Mouse (Mus musculus): Measurements from ENCODE around the gene Zmynd8. TPM values are rescaled to one million over a fixed set of nuclear protein-coding genes. Genes with fewer than 3 reads are reported as not detected.
A peak's percentile ranks its signal among the peaks of the same experiment; 100 is the strongest.

Gene Zmynd8
- total RNA-seq, 2 experiments from 2014 or later, result 49.5 to 50.4 TPM

DNA sequence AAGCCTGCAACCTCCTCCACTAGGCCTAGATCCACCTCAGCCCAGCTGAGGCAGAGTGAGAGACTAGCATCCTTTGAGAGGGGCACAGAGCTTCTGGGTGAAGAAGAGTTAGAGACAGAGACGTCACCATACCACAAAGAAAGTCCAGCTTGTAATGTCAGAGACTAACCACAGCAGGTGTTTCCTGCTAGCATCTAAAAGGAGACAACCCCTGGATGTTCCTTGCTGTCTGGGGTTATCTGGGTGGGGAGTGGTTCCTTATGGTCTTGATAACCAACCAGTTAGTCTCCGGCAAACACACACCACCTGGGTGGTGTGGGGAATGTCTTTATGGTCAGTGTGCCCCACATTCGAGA lies 105.6 kb downstream of the Zmynd8 start:
- no peak for DNase-seq

GRCm38 (mm10) chr2:165792431-165793282 lies 106.2 kb downstream of the Zmynd8 start:
- DNase-seq, result no peak

GRCm38 (mm10) chr2:165791657-165792056 lies 107.2 kb downstream of the Zmynd8 start:
- DNase-seq, result peak; percentile 76

DNA sequence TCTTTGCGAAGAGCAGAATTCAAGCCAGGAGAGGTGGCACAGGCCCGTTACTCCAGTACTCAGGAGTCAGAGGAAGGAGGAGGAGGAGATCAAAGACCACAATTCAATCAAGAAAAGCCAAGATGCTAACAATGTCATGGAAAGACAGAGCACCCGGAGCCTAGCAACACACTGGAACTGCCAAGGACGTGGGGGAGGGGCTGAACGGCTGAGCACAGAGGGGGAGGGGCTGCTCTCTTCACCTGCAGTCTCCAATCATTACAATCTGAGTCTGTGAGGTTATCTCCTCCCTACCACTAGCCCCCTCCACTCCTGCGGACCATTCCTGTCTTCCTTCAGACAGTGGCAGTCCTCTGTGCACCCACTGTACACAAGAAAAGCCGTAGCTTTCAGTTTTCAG lies 107.8 kb downstream of the Zmynd8 start:
- DNase-seq, result no peak

- DNase-seq, result no peak
Observed at GRCm38 (mm10) chr2:165789667-165790066, 109.1 kb downstream of the Zmynd8 start.

- no peak for DNase-seq
Observed at GRCm38 (mm10) chr2:165788796-165789195, 110.0 kb downstream of the Zmynd8 start.

- DNase-seq, result peak; percentile 93
Observed at GRCm38 (mm10) chr2:165788005-165788404, 110.8 kb downstream of the Zmynd8 start.

- DNase-seq, result no peak
Observed at GRCm38 (mm10) chr2:165786467-165786866, 112.3 kb downstream of the Zmynd8 start.

DNA sequence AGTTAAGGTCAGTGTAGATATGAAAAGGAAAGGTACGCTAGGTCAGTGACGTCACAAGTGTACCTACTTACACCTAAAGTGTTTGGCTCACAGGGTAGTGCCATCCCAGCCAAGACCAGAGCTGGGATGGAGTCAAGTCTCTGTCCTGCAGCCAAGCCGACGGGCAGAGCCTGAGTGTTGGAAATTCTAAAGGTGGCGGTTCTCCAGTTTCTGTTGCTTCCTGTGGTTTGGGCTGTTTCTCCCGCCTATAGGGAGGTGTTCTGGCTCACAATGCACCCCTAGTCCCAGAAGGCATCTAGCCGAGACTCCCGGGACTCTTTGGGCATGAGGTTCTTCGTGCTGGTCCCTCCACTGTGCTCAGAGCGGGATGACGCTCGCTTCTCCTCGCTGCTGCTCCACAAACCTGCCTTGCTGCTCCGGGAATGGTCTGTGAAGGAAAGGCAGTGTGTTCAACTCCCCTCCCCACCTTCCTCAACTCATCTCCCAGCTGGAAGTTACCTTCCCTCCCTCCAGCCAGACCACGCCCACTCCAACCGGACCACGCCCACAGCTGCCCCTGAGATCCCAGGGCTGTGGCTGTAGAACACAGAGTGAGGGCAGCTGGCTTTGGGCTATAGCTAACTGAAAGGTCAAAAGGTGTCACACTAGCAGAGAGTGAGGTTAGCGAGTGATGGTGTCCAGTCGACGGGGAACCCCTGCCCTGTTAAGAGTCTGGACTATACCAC lies 113.3 kb downstream of the Zmynd8 start:
- DNase-seq, result no peak

DNA sequence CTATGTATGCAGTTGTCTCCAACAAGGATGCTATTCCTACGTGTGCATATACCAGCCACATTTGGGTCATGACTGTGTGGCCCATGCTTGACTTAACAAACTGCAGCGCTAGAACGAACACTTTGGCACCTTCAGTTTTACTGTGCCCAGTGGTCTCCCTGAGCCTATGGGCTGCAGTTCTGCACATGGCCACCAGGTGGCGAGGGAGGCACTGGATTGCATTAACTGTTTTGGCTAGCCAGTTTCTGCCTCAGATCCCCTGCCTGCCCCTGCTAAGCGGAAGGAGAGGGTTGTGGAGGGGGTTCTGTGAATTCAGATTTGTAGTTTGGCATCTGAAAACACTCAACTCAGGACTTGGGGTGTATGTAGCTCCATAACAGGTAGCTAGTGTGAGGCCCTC lies 116.5 kb downstream of the Zmynd8 start:
- DNase-seq, result peak; percentile 91

DNA sequence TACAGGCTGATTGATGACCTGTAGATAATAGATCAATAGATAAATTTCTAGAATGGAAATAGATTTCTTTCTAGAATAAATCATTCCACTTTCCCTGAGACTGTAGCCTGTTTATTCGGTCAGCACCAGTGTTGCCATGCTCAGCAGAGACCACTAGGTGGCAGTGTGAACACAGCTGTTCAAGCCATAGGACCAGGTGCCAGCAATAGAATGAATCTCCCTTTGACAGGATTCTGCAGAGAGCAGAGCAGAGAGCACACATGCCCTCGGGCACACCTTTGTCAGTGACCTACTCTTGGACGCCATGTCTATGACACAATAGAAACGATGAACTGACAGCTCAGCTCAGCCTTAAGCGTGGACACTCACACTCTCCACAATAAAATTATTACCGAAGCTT lies 119.9 kb downstream of the Zmynd8 start:
- DNase-seq, result peak; percentile 86

DNA sequence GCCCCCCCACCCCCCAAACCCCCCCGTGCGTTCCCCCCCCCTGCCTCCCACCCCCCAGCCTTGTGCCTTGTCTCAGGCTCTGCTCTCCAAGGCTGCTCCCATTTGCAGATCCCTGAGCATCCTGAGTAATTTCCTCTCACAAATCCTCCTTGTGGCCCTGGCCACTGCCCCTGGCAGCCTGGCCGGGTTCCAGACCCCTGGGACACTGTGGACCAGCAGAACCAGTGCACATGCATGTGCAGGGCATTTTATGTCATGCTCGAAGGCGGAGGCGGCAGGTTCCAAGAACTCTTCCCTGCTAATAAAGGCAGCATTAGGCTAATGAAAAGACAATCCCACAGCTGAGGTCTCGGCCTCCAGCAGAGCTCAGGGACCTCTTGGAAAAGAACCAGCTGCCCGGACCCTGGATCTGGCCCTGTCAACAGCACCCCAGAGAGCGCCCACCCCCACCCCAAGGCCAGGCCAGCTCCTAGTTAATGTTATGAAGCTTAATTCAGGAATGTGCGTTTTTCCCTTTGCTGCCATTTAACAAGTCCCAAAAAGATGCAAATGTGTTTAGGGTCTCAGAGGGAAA lies 129.4 kb downstream of the Zmynd8 start:
- DNase-seq, result no peak

GRCm38 (mm10) chr2:165768805-165769358 lies 129.9 kb downstream of the Zmynd8 start:
- no peak for DNase-seq

- DNase-seq, result no peak
Observed at GRCm38 (mm10) chr2:165759421-165759985, 139.3 kb downstream of the Zmynd8 start.

DNA sequence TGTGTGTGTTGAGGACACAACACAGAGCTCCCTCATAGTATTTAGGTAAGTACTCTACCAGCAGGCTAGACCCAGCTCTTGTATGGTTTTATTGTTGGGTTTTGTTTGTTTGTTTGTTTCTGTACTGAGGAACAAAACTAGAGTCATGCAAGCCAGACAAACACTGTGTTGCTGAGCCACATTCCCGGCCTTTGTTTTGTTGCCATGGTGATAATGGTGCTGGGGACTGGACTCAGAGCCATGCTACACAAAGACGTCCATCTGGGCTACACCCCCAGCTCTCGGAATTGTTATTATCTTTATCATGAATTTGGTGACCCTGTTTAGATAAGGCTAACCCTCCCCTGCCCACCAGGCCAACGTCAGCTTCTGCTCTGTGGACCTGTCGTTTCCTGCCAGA lies 140.3 kb downstream of the Zmynd8 start:
- peak; percentile 42 for DNase-seq

GRCm38 (mm10) chr2:165757799-165758198 lies 141.0 kb downstream of the Zmynd8 start:
- no peak for DNase-seq

DNA sequence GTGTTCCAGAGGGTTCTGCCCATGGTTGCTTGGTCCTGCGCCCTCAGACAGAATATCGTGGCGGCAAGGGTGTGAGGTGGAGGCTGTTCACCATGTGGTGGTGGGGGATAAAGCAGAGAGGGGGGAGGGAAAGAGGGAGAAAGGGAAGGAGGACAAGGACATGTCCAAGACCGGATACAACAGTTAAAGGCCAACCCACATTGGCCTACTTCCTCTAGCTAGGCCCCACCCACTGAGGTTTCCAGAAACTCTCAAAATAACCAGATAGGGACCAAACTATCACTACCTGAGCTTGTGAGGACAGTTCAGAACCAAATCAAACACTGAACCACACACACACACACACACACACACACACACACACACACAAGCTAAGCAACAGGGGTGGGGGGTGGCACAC lies 146.1 kb downstream of the Zmynd8 start:
- DNase-seq, result no peak

GRCm38 (mm10) chr2:165751068-165751467 lies 147.7 kb downstream of the Zmynd8 start:
- DNase-seq, result peak; percentile 45

DNA sequence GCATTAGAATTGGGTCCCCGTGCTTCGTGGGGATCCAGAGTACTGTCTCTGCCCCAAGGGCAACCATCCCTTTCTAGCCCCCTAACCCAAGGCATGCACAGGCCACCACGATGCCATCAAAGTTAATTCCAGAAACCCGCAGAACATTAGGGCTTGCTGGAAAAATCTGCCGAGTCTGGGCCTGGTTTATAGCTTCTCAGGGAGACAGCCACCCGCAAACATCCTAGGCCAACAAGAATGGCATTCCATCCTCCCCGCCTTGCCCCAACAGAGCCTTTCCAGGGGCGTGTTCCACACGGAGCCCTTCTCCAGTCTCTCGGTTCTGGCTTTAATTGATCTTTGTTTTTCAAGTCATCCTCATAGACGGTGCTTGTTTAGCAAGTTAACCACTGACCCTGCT lies 150.4 kb downstream of the Zmynd8 start:
- DNase-seq, result no peak

DNA sequence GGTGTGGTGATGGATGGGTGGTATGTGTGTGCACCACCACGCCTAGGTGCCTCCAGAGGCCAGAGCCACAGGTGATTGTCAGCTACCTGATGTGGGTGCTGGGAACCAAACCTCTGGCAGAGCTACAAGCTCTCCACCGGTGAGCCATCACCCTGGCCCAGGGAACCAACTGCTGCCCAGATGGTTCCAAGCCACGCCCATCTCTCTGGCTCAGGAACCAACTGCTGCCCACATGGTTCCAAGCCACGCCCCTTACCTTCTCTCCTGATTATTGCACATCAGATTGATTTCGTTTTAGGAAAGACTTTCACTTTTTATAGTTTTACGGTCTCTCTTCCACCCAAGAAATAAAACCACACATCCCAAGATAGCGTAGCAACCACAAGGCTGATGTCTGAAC lies 150.8 kb downstream of the Zmynd8 start:
- no peak for DNase-seq

DNA sequence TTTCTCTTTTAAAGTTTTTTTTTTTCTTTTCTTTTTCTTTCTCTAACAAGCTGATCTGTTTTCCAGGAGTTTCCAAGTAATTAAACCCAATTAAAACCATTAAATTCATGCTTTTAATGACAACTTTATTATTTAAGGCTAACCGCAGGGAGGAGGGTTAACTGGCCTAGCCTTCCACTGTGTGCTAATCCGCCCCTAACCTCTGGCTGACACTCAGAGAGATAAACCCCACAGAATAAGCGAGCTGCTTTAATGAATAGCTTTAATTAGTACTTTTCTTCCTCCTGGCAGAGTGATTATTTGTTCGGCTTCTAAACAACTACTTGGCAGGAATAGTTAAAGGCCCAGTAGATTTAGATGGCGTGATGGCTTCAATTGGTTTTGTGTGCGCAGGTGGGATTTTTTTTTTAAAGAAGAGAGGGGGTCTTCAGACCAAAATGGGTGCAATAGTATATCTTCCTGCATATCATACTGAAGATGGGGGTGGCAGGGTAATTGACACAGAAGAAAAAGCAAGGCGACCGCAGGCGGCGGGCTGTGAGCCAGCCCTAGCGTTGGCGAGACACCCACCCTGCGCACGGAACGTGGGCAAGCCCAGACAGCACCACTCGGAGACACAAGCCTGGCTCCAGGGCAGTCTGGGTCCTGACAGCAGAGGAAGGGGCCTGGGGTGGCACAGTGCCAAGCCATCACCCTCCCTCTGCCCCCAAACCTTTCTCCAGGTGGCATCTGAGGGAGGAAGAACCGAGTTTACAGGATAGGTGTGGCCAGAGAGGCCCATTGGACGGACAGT lies 153.3 kb downstream of the Zmynd8 start:
- no peak for DNase-seq

DNA sequence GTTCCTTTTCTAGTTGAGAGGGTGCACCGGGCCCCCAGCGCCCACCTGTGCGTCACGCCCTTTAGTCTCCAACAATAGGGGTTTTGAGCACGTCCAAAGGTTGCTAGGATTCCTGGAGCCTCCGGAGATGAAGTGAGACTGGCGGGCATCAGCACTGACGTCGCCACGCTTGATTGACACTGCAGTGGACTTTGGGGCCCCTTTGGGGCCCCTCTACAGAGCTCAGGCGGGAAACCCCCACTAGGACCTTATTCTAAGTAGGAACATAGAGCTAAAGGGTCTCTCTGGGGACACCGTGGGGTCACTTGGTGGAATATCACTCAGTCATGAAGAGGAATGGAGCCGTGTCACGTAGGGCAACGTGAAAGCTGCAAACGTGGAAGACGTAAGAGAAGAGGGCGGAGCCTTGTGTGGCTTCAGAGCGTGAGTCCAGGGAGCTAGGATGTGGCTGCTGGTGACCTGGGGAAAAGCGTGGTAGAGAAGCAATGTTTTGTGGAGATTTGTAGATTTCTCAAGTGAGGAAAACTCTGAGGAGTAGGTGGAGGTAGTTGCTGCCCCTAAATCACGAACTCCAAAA lies 156.5 kb downstream of the Zmynd8 start:
- DNase-seq, result no peak
